Mouse (Mus musculus): ENCODE data around the gene Guca2a. TPM values are rescaled to one million over a fixed set of nuclear protein-coding genes. Genes with fewer than 3 reads are reported as not detected.

The Guca2a gene
- not detected in 2 replicates for polyA plus RNA-seq (2011; ENCODE audit: insufficient read depth, insufficient read length, low replicate concordance, missing spikeins)

DNA sequence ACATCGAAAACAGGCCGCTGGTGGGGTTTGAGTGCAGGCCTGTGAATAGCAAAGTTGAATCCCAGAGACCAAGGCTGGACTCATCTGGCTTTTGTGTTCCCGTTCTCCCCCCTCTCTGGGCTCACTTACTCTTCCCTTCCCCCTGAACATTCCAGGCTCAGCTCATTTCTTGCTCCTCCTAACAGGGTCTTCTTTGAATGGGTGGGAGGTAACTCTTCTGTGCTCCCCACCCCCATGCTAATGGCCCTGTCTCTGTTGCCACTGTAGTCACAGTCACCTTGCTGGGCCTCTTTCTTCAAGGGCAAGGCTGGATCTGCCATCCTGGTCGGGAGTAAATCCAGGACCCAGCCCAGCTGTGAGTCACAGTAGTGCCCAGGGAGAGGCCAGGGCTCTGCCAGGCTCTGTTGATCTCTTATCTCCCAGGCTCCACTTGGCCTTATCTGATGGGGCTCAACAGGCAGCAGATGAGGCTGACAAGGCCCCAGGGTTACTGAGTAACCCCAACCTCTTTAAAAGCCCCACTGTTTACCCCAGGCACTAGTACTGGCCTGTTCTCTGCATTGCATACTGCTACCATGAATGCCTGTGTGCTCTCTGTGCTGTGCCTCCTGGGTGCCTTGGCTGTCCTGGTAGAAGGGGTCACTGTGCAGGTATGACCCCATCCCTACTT is at the start of gene Guca2a:
TSS of gene Guca2a (plus strand) at position 529 of the 670 bp plus-strand sequence.
- no peak for TF ChIP-seq POLR2A (IDR thresholded peaks at IDR 0.05; ENCODE audit: borderline replicate concordance, control insufficient read depth, low read depth, low read length)
- TF ChIP-seq CTCF (IDR thresholded peaks at IDR 0.05; ENCODE audit: control insufficient read depth, insufficient read depth, low read length): no peak
- 78% methylated on average over 4 of the region's 4 CpGs for WGBS
- Histone ChIP-seq H3K4me3 (replicated peaks; ENCODE audit: control insufficient read depth, low read depth, low read length) (no peak within 1 kb of the TSS), H3K27ac (ENCODE audit: control insufficient read depth, insufficient read depth, low read depth, low read length, poor library complexity) (no peak within 1 kb of the TSS), H3K4me1 (ENCODE audit: control insufficient read depth, insufficient read depth, low read length) (no peaks in the 10 kb centered on the region; the same call in 1 of the 2 replicates)

DNA sequence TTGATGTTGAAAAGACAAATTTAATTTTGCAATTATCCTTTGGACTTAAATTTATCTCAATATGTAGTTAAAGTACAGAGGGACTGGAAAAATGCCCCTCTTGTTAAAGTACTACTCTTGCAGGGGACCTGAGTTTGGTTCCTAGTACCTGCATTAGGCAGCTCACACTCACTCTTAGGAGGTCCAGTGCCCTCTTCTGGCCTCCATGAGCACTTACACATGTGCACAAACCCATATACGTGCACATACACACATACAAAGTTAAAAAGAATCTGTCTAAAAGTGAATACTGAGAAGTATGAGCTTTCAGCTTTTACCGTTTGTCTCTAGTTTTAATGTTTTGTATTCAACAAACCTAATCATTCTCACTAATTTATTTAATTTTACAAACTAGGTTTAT is 49.5 kb upstream of the Guca2a start:
- 90% methylated on average over 2 of the region's 2 CpGs for WGBS
- TF ChIP-seq POLR2A (IDR thresholded peaks at IDR 0.05; ENCODE audit: borderline replicate concordance, control insufficient read depth, low read depth, low read length) (no peak), CTCF (IDR thresholded peaks at IDR 0.05; ENCODE audit: control insufficient read depth, insufficient read depth, low read length) (no peak)
- Histone ChIP-seq H3K27ac (ENCODE audit: control insufficient read depth, insufficient read depth, low read depth, low read length, poor library complexity) (no peak overlapping the region), H3K4me3 (replicated peaks; ENCODE audit: control insufficient read depth, low read depth, low read length) (no peak overlapping the region), H3K4me1 (ENCODE audit: control insufficient read depth, insufficient read depth, low read length) (no peaks in the 10 kb centered on the region)

GRCm38 (mm10) chr4:119589423-119589822 is 48.1 kb upstream of the Guca2a start:
- Histone ChIP-seq H3K4me3 (replicated peaks; ENCODE audit: control insufficient read depth, low read depth, low read length) (no peak overlapping the region), H3K4me1 (ENCODE audit: control insufficient read depth, insufficient read depth, low read length) (no peaks in the 10 kb centered on the region), H3K27ac (ENCODE audit: control insufficient read depth, insufficient read depth, low read depth, low read length, poor library complexity) (no peak overlapping the region)
- 87% methylated on average over 2 of the region's 2 CpGs for WGBS
- TF ChIP-seq CTCF (IDR thresholded peaks at IDR 0.05; ENCODE audit: control insufficient read depth, insufficient read depth, low read length) (no peak), POLR2A (IDR thresholded peaks at IDR 0.05; ENCODE audit: borderline replicate concordance, control insufficient read depth, low read depth, low read length) (no peak)

DNA sequence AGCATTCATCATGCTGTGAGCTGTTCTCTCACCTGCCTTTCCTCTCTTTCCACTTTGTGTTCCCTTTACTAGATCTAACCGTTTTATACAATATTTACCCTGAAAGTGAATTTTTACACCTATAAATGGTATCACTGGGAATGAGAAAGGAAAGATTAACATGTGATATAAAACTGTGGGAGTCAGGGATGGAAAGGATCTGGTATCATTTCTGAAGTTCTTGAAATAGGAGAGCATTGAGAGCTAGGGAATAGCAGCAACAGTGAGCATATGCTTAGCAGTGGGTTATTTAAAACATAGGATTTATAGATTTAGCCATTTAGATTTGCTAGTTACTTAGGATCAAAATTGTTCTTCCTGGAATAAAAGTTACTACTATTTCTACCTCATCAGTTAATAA is 47.5 kb upstream of the Guca2a start:
- 84% methylated on average over 1 of the region's 1 CpGs for WGBS

DNA sequence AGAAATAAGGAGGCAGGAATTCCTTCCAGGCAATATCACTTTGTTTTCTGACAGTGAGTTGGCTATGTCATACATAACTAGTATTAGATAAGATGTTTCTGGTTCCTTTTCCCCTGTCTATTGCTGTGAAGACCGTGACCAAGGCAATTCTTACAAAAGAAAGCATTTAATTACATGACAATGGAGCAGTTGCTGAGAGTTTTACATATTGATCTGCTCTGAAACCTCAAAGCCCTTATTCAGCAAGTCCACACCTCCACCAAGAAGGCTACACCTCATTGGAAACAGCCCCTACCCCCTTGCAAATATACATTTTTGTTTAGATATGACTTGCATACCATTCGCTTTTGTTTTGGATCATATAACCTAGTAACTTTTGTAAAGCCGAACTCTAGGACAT is 45.0 kb upstream of the Guca2a start:
- no peak overlapping the region for H3K27ac ChIP-seq (ENCODE audit: control insufficient read depth, insufficient read depth, low read depth, low read length, poor library complexity)
- H3K4me1 ChIP-seq (ENCODE audit: control insufficient read depth, insufficient read depth, low read length): no peaks in the 10 kb centered on the region
- TF ChIP-seq CTCF (IDR thresholded peaks at IDR 0.05; ENCODE audit: control insufficient read depth, insufficient read depth, low read length) (no peak), POLR2A (IDR thresholded peaks at IDR 0.05; ENCODE audit: borderline replicate concordance, control insufficient read depth, low read depth, low read length) (no peak)
- WGBS: 79% methylated on average over 3 of the region's 3 CpGs
- no peak overlapping the region for H3K4me3 ChIP-seq (replicated peaks; ENCODE audit: control insufficient read depth, low read depth, low read length)

More for the DNA sequence above, 47.5 kb upstream of the Guca2a start:
- no peaks in the 10 kb centered on the region for H3K4me1 ChIP-seq (ENCODE audit: control insufficient read depth, insufficient read depth, low read length)
- H3K4me3 ChIP-seq (replicated peaks; ENCODE audit: control insufficient read depth, low read depth, low read length): no peak overlapping the region
- TF ChIP-seq POLR2A (IDR thresholded peaks at IDR 0.05; ENCODE audit: borderline replicate concordance, control insufficient read depth, low read depth, low read length) (no peak), CTCF (IDR thresholded peaks at IDR 0.05; ENCODE audit: control insufficient read depth, insufficient read depth, low read length) (no peak)
- no peak overlapping the region for H3K27ac ChIP-seq (ENCODE audit: control insufficient read depth, insufficient read depth, low read depth, low read length, poor library complexity)

DNA sequence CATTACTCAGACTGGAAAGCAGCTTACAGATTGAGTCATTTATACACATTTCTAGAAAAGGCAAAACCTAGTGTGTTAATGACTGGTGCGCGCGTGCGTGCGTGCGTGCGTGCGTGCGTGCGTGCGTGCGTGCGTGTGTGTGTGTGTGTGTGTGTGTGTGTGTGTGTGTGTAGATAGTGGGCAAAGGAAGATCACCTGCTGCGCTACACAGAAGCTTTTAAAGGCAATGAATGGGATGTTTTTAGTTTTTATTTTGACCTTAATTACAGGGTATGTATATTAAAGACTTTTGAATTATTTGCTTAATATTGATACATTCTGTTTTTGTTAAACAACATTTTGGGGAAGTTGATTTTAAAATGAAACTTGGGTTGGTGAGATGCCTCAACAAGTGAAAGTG is 43.2 kb upstream of the Guca2a start:
- Histone ChIP-seq H3K4me1 (ENCODE audit: control insufficient read depth, insufficient read depth, low read length) (no peaks in the 10 kb centered on the region), H3K27ac (ENCODE audit: control insufficient read depth, insufficient read depth, low read depth, low read length, poor library complexity) (no peak overlapping the region), H3K4me3 (replicated peaks; ENCODE audit: control insufficient read depth, low read depth, low read length) (no peak overlapping the region)
- 94% methylated on average over 14 of the region's 14 CpGs for WGBS
- TF ChIP-seq POLR2A (IDR thresholded peaks at IDR 0.05; ENCODE audit: borderline replicate concordance, control insufficient read depth, low read depth, low read length) (no peak), CTCF (IDR thresholded peaks at IDR 0.05; ENCODE audit: control insufficient read depth, insufficient read depth, low read length) (no peak)

DNA sequence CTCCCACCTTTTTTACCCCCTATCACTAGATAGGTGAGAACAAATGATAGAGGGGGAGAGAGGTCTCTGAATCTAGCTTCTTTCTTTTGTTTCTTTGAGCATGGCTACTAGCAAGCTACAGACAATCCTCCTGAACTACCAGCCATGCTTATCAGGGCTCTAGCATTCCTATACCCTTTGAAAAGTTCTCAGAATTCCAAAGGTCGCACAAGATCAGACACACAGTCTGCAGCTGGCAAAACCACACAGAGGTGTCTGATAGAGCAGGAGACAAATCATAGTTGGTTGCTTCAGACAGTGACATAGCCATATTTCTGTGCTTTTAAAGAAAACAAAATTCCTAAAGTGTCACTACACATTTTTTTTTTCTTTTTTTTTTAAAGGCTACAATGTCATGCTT is 37.9 kb upstream of the Guca2a start:
- Histone ChIP-seq H3K4me3 (replicated peaks; ENCODE audit: control insufficient read depth, low read depth, low read length) (no peak overlapping the region), H3K4me1 (ENCODE audit: control insufficient read depth, insufficient read depth, low read length) (no peaks in the 10 kb centered on the region), H3K27ac (ENCODE audit: control insufficient read depth, insufficient read depth, low read depth, low read length, poor library complexity) (no peak overlapping the region)
- TF ChIP-seq CTCF (IDR thresholded peaks at IDR 0.05; ENCODE audit: control insufficient read depth, insufficient read depth, low read length) (no peak), POLR2A (IDR thresholded peaks at IDR 0.05; ENCODE audit: borderline replicate concordance, control insufficient read depth, low read depth, low read length) (no peak)
- 69% methylated on average over 1 of the region's 1 CpGs for WGBS

GRCm38 (mm10) chr4:119609488-119609887 is 28.0 kb upstream of the Guca2a start:
- no peak for TF ChIP-seq CTCF (IDR thresholded peaks at IDR 0.05; ENCODE audit: control insufficient read depth, insufficient read depth, low read length)
- TF ChIP-seq POLR2A (IDR thresholded peaks at IDR 0.05; ENCODE audit: borderline replicate concordance, control insufficient read depth, low read depth, low read length): no peak
- Histone ChIP-seq H3K27ac (ENCODE audit: control insufficient read depth, insufficient read depth, low read depth, low read length, poor library complexity) (no peak overlapping the region), H3K4me1 (ENCODE audit: control insufficient read depth, insufficient read depth, low read length) (no peaks in the 10 kb centered on the region; the same call in 1 of the 2 replicates), H3K4me3 (replicated peaks; ENCODE audit: control insufficient read depth, low read depth, low read length) (no peak overlapping the region)
- WGBS: 4% methylated on average over 1 of the region's 1 CpGs

All from bone marrow, adult 2 months (tissue).